Mouse (Mus musculus) yolk sac, embryonic 10.5 days (tissue): ENCODE measurements at regions not wholly inside any gene's neighbourhood (a gene's known extent, or its start where the extent isn't known, plus 50 kb on each side); places are given as distances from the start of the nearest gene placed in this dataset.
A peak's percentile ranks its signal among the peaks of the same experiment; 100 is the strongest.

Experiments used
- DNase-seq: peaks from one replicate; pipeline ENCODE4 v3.0.0-alpha.2; 2017; ENCODE audit warnings: low spot score

DNA sequence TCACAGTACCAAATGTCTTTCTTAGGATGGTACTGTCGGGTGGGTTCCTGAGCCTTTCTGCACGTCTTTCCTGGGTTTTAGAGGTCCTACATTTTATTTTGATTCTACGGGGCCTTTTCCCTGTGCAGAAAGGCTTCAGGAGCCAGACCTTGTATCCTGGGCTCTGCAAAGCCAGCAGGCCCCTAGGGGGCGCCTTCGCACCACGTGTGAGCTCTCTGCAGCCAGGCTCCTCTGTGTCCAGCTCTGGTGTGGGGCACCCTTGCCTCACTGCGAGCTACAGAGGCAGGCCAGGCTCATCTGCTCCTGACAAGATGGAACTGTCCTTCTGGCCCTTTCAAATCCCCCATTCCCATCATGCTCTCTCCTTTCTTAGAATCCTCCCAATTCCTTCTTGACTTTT, 53.3 kb upstream of the Usp3 start:
- DNase-seq = peak; percentile 75

DNA sequence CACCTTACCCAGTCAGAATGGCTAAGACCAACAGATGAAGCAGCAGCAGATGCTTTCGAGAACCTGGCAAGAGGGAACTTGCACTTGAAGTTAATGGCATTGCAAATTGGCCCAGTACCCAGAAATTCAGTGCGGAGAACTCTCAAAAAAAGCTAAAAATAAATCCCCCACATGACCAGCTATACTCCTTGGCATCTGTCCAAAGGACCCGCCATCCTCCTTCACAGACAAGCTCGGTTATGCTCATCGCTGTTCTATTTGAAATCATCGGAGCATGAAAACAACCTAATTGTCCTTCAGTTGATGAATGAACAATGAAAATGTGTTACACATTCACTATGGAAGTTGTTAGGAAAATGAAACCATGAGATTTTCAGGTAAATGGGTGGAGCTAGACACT, 58.4 kb upstream of the Usp3 start:
- no peak for DNase-seq

DNA sequence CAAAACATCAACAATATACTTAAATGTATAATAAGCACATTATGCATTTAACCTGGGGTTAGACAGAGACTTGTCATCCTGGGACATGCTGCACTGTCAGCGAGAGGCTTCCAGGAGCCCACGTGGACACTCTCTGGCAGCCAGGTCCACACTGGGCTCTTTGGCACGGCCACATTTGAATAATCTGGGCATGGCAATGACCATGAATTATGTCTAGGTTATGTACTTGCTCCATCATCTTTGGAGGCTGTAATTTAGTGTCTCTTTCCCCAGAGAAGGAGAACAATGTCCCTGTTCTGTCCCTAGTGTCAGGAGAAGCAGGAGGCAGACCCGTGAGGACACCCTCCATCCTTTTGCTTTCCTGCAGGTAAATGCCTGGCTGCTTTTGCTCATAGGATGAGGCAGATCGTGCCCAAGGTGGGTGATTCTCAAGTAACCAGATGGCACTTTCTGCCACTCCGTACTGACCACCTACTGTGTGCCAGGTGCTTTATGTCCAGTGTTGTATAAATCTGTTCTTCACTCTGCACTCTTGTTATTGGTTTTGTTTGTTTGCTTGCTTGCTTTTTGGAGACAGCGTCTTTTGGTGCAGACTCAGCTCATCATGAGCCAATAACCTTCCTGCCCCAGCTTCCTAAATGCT, 56.2 kb upstream of the Car12 start:
- DNase-seq = no peak

DNA sequence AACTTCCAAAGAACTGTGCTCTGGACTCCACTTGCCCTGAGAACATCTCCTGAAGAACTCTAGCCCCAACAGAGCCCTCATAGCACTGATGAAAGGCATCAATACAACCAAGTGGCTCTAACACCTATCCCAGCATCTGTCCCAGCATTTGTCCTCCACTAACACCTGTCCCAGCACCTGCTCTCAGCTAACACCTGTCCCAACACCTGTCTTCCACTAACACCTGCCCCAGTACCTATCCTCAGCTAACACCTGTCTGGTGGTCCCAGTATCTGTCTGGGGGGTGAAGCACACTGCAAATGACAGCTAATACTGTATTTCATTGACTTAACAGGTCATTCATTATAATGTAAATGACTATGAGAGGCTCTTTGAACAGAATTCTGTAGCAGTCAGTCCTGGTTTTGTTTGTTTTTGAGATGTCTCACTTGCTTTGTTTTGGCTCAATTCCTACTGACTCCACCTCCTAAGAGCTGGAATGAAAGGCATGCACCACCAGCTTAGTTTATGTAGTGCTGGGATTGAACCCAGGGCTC, 54.7 kb upstream of the Car12 start:
- no peak for DNase-seq

DNA sequence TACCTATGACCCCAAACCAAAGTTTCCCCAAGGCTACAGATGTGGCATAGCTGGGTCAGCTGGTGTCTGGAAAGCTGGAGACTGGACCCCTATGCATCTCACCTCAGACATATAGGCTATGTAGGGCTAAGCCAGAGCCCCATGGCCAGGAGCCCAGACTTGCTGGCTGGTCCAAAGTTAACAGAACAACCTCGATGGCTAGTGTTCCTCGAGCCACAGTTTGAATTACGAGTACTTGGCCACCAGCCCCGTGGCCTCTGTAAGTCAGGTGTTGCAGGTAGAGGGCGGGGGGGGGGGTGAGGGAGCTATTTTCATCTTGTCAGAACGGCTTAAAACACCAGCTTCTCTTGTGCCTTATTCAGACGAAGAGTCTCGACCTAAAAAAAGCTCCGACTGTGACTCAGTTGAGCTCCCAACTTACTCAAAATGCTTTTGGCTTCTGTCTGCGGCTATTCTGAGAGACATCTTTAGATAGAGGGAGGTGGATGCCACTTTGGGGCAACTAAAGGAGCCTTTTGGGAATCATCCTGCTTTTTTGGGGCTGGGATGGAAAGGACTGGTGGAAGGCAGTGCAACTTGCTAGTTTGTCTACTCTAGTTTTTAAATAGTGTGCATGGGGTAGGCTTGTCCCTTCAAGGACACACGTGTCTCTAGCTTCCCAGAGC, 53.6 kb upstream of the Car12 start:
- DNase-seq = no peak

DNA sequence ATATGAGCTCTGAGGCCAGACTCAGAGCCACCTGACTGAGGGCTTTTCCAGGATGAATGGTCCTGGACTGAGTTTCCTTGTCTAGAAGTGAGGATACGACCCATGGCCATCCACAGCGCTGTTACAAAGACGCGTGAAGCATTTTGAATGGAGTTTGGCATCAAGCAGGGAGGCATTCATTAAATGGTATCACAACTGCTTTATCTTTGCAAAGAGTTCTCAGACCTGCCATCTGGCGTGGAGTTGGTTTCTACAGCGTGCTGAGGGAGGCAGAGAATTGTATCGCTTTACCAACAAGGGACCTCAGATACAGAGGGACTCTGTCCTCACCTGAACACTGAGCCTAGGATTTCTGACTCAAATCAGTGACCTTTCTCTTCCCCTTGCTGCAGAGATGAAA, 51.9 kb upstream of the Car12 start:
- DNase-seq = no peak

DNA sequence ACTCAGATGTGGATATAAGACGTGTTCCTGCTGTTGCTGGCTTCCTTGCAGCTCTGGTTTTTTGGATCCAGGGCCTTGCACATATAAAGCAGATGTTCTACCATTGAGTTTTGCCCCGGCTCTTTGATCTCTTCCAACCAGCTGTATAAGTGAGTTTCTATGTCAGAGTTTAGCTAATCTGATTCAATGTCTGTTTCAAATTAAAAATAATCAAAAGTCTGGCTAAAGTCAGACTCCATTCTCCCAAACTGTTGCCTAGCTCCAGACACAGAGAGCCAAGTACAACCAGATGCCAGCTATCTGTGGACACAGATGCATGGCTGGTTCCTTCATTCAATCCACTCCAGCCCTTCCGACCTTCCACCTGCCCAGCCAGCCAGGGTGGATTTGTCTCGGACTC, 51.0 kb upstream of the Car12 start:
- DNase-seq = no peak
